Mouse (Mus musculus) limb, embryonic 10.5 days (tissue): ENCODE results near the gene Zfp14. TPM values are rescaled to one million over a fixed set of nuclear protein-coding genes. Genes with fewer than 3 reads are reported as not detected.
A peak's percentile ranks its signal among the peaks of the same experiment; 100 is the strongest.

Source experiments
- DNase-seq: peaks from one replicate; pipeline ENCODE4 v3.0.0-alpha.2; 2017; ENCODE audit warnings: low spot score
- H3K27ac ChIP-seq: fragments of 300-500 bp; sonication (generic); 2 replicates; pipeline ENCODE4 v1.5.1; 2016; ENCODE audit warnings: mild to moderate bottlenecking
- H3K27me3 ChIP-seq: fragments of 300-500 bp; sonication (generic); 2 replicates; pipeline ENCODE4 v1.6.1; 2016; ENCODE audit warnings: low read depth, mild to moderate bottlenecking; ENCODE audit not compliant: poor library complexity, severe bottlenecking
- H3K36me3 ChIP-seq: fragments of 300-500 bp; sonication (generic); 2 replicates; pipeline ENCODE4 v1.6.1; 2016; ENCODE audit warnings: mild to moderate bottlenecking, moderate library complexity
- H3K4me1 ChIP-seq: fragments of 300-500 bp; sonication (generic); 2 replicates; pipeline ENCODE4 v1.6.1; 2016
- H3K4me3 ChIP-seq: fragments of 300-500 bp; sonication (generic); 2 replicates; pipeline ENCODE4 v1.5.1; 2016; ENCODE audit warnings: mild to moderate bottlenecking, moderate library complexity
- H3K9me3 ChIP-seq: fragments of 300-500 bp; sonication (generic); replicated peaks from 2 replicates; pipeline ENCODE4 v1.6.1; 2016; ENCODE audit warnings: mild to moderate bottlenecking
- WGBS: fragments of 180-500 bp; shearing (Covaris S2); methylation state at CpG from one replicate; pipeline ENCODE4 v1.1.7; 2016; 5-methylcytosine and 5-hydroxymethylcytosine counted together
- polyA plus RNA-seq: library from polyadenylated mRNA; unstranded; fragments of >200 nt; fragmentation: Nextera tagmentation; extraction: Ambion mirVana; gene quantifications from 2 replicates; pipeline ENCODE4 v1.2.1, GENCODE M21; 2016

Zfp14 gene
- polyA plus RNA-seq, 1 experiment from 2014 or later = 3.6 TPM

GRCm38 (mm10) chr7:30064622-30065021 is 13.4 kb upstream of the Zfp14 start:
- Histone ChIP-seq H3K4me1 (no peaks in the 10 kb centered on the region), H3K36me3 (peaks cover 75% of the 10 kb centered on the region), H3K27ac (no peak overlapping the region), H3K9me3 (no peaks in the 10 kb centered on the region), H3K4me3 (no peak overlapping the region), H3K27me3 (no peaks in the 10 kb centered on the region)
- no peak for DNase-seq
- 83% methylated on average over 5 of the region's 5 CpGs for WGBS

- no peaks in the 10 kb centered on the region for H3K9me3 ChIP-seq
- no peak overlapping the region for H3K27ac ChIP-seq
- no peaks in the 10 kb centered on the region for H3K27me3 ChIP-seq
- peaks cover 83% of the 10 kb centered on the region for H3K36me3 ChIP-seq
- H3K4me1 ChIP-seq = no peaks in the 10 kb centered on the region
- WGBS = 85% methylated on average over 5 of the region's 5 CpGs
- H3K4me3 ChIP-seq = no peak overlapping the region
- peak; percentile 40 for DNase-seq
These were observed 11.3 kb upstream of the Zfp14 start for GRCm38 (mm10) chr7:30062478-30062877.

GRCm38 (mm10) chr7:30060341-30060740 is 9.2 kb upstream of the Zfp14 start:
- Histone ChIP-seq H3K4me3 (no peak overlapping the region), H3K27ac (no peak overlapping the region), H3K27me3 (no peaks in the 10 kb centered on the region), H3K36me3 (peaks cover 89% of the 10 kb centered on the region), H3K4me1 (no peaks in the 10 kb centered on the region), H3K9me3 (no peaks in the 10 kb centered on the region)
- 88% methylated on average over 6 of the region's 6 CpGs for WGBS
- DNase-seq = no peak

- Histone ChIP-seq H3K4me3 (no peak overlapping the region), H3K36me3 (peaks cover 43% of the 10 kb centered on the region), H3K9me3 (no peaks in the 10 kb centered on the region), H3K27me3 (no peaks in the 10 kb centered on the region), H3K27ac (no peak overlapping the region), H3K4me1 (peaks cover 18% of the 10 kb centered on the region)
- 8% methylated on average over 3 of the region's 3 CpGs for WGBS
- no peak for DNase-seq
These were observed 2.4 kb upstream of the Zfp14 start for GRCm38 (mm10) chr7:30053591-30053990.

GRCm38 (mm10) chr7:30048126-30048525 is 3.1 kb downstream of the Zfp14 start:
- Histone ChIP-seq H3K4me3 (no peak overlapping the region), H3K27me3 (no peaks in the 10 kb centered on the region), H3K4me1 (peaks cover 14% of the 10 kb centered on the region), H3K9me3 (no peaks in the 10 kb centered on the region), H3K27ac (no peak overlapping the region), H3K36me3 (peaks cover 7% of the 10 kb centered on the region; the same call in 1 of the 2 replicates)
- DNase-seq = no peak
- 97% methylated on average over 4 of the region's 4 CpGs for WGBS

- H3K9me3 ChIP-seq = no peaks in the 10 kb centered on the region
- DNase-seq = no peak
- H3K27ac ChIP-seq = no peak overlapping the region
- H3K27me3 ChIP-seq = no peaks in the 10 kb centered on the region
- WGBS = 61% methylated on average over 9 of the region's 9 CpGs
- H3K36me3 ChIP-seq = peaks cover 6% of the 10 kb centered on the region; the same call in 1 of the 2 replicates
- 0 out of 2 replicates have a peak, but pooled peaks cover 2% of the 10 kb centered on the region for H3K4me1 ChIP-seq
- no peak overlapping the region for H3K4me3 ChIP-seq
These were observed 6.8 kb downstream of the Zfp14 start for GRCm38 (mm10) chr7:30044354-30044753.

GRCm38 (mm10) chr7:30034331-30034730 is 16.8 kb downstream of the Zfp14 start:
- H3K36me3 ChIP-seq = peaks cover 16% of the 10 kb centered on the region
- WGBS = 95% methylated on average over 12 of the region's 12 CpGs
- no peaks in the 10 kb centered on the region for H3K4me1 ChIP-seq
- no peak overlapping the region for H3K27ac ChIP-seq
- no peaks in the 10 kb centered on the region for H3K27me3 ChIP-seq
- no peak overlapping the region for H3K4me3 ChIP-seq
- H3K9me3 ChIP-seq = no peaks in the 10 kb centered on the region
- DNase-seq = no peak

GRCm38 (mm10) chr7:30031379-30031778 is 19.8 kb downstream of the Zfp14 start:
- peaks cover 23% of the 10 kb centered on the region for H3K36me3 ChIP-seq
- no peaks in the 10 kb centered on the region for H3K27me3 ChIP-seq
- no peaks in the 10 kb centered on the region for H3K9me3 ChIP-seq
- no peak for DNase-seq
- WGBS = 94% methylated on average over 3 of the region's 3 CpGs
- H3K4me1 ChIP-seq = peaks cover 9% of the 10 kb centered on the region; the same call in 1 of the 2 replicates
- H3K4me3 ChIP-seq = no peak overlapping the region
- no peak overlapping the region for H3K27ac ChIP-seq

- Histone ChIP-seq H3K4me1 (peaks cover 12% of the 10 kb centered on the region; the same call in 1 of the 2 replicates), H3K9me3 (no peaks in the 10 kb centered on the region), H3K27me3 (no peaks in the 10 kb centered on the region), H3K27ac (no peak overlapping the region), H3K36me3 (peaks cover 29% of the 10 kb centered on the region), H3K4me3 (no peak overlapping the region)
- WGBS = 35% methylated on average over 6 of the region's 6 CpGs
- no peak for DNase-seq
These were observed 20.5 kb downstream of the Zfp14 start for GRCm38 (mm10) chr7:30030677-30031076.

GRCm38 (mm10) chr7:30028572-30028971 is 22.6 kb downstream of the Zfp14 start:
- no peak for DNase-seq
- 91% methylated on average over 3 of the region's 3 CpGs for WGBS
- Histone ChIP-seq H3K4me3 (no peak overlapping the region), H3K27ac (no peak overlapping the region), H3K27me3 (no peaks in the 10 kb centered on the region), H3K36me3 (peaks cover 48% of the 10 kb centered on the region), H3K9me3 (no peaks in the 10 kb centered on the region), H3K4me1 (peaks cover 12% of the 10 kb centered on the region; the same call in 1 of the 2 replicates)

- WGBS = 68% methylated on average over 4 of the region's 4 CpGs
- no peak for DNase-seq
- H3K4me3 ChIP-seq = no peak overlapping the region
- no peaks in the 10 kb centered on the region for H3K27me3 ChIP-seq
- peaks cover 61% of the 10 kb centered on the region for H3K36me3 ChIP-seq
- H3K9me3 ChIP-seq = no peaks in the 10 kb centered on the region
- H3K27ac ChIP-seq = no peak overlapping the region
- H3K4me1 ChIP-seq = peaks cover 12% of the 10 kb centered on the region; the same call in 1 of the 2 replicates
These were observed 23.8 kb downstream of the Zfp14 start for GRCm38 (mm10) chr7:30027331-30027730.

- peaks cover 81% of the 10 kb centered on the region for H3K36me3 ChIP-seq
- peaks cover 12% of the 10 kb centered on the region; the same call in 1 of the 2 replicates for H3K4me1 ChIP-seq
- no peaks in the 10 kb centered on the region for H3K9me3 ChIP-seq
- no peaks in the 10 kb centered on the region for H3K27me3 ChIP-seq
- no peak overlapping the region for H3K4me3 ChIP-seq
- no peak for DNase-seq
- 84% methylated on average over 5 of the region's 5 CpGs for WGBS
- H3K27ac ChIP-seq = no peak overlapping the region
These were observed 25.8 kb downstream of the Zfp14 start for GRCm38 (mm10) chr7:30025358-30025757.

GRCm38 (mm10) chr7:30023800-30024199 is 27.4 kb downstream of the Zfp14 start:
- Histone ChIP-seq H3K9me3 (no peaks in the 10 kb centered on the region), H3K27me3 (no peaks in the 10 kb centered on the region), H3K4me3 (no peak overlapping the region), H3K27ac (no peak overlapping the region), H3K4me1 (peaks cover 12% of the 10 kb centered on the region; the same call in 1 of the 2 replicates), H3K36me3 (peaks cover 95% of the 10 kb centered on the region)
- no peak for DNase-seq
- 92% methylated on average over 8 of the region's 8 CpGs for WGBS

- Histone ChIP-seq H3K27ac (no peak overlapping the region), H3K9me3 (no peaks in the 10 kb centered on the region), H3K36me3 (peaks cover 96% of the 10 kb centered on the region), H3K4me3 (no peak overlapping the region), H3K4me1 (peaks cover 12% of the 10 kb centered on the region; the same call in 1 of the 2 replicates), H3K27me3 (no peaks in the 10 kb centered on the region)
- WGBS = 96% methylated on average over 9 of the region's 9 CpGs
- no peak for DNase-seq
These were observed 27.9 kb downstream of the Zfp14 start for GRCm38 (mm10) chr7:30023324-30023723.
